Mouse (Mus musculus) thymus, adult 2 months (tissue): Measurements from ENCODE around the gene Adgrl1.

ENCODE experiments used
- CTCF ChIP-seq: fragments of 200-500 bp; IDR thresholded peaks from 2 replicates; pipeline ENCODE4 v1.5.1; 2012; ENCODE audit warnings: mild to moderate bottlenecking, control low read depth, low read length, moderate library complexity, borderline replicate concordance; ENCODE audit not compliant: control insufficient read depth, poor library complexity, insufficient read depth; ENCODE audit errors: extremely low read depth
- POLR2A ChIP-seq: fragments of 200-500 bp; IDR thresholded peaks from 2 replicates; pipeline ENCODE4 v1.6.1; 2012; ENCODE audit warnings: mild to moderate bottlenecking, low read length, control low read depth, moderate library complexity; ENCODE audit not compliant: control insufficient read depth, poor library complexity, insufficient read depth; ENCODE audit errors: extremely low read depth

DNA sequence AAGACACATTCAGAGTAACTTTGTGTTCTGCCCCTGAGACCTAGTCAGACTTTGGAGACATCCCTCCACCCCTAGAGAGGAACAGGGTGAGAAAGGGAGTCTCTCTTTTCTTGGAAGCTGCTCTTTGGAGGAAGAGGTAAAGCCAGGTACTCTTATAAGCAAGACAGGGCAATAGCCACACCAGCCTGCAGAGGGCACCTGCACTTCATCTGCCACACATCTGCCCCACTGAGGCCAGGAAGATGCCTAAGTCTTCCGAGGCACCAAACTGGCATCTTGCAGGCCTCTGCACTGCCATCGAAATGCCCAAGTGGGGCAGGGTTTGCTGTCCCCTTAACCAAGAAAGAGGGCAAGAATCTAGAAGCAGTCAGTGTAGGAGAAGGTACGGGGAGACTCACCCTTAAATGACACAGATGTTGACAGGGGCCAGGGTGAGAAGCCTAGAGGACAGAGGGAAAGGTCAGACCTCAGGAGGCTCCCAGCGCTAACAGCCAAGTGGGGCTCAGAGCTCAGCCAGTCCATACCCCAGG lies 76.3 kb downstream of the Adgrl1 start:
- no peak for TF ChIP-seq POLR2A
- TF ChIP-seq CTCF = peak; percentile 45; the same call in 1 of the 2 replicates
